ENCODE assay signal across 8 mouse cellular contexts in genomic region chr6:112273501-112274205, GRCm38 (mm10). TPM values are rescaled to one million over a fixed set of nuclear protein-coding genes. Genes with fewer than 3 reads are reported as not detected.
DNase-seq lines count a peak whose midpoint lies in the region; ATAC-seq and TF ChIP-seq lines count a peak whose summit lies in the region.

Gene Lmcd1 (plus strand): TSS chr6:112273758.

- peak within 1 kb of the TSS; percentile 68 for H3K4me2 ChIP-seq in hindbrain, embryonic 13.5 days
- peak within 1 kb of the TSS; percentile 56 for H3K4me2 ChIP-seq in lung, postnatal 0 days (replicated peaks; ENCODE audit: low read depth, low read length)

- DNase-seq in adrenal gland, adult 18-20 months (ENCODE audit: low spot score in 2 of 2), result peak; percentile 64 to 68
- peak; percentile 45 to 73 for DNase-seq in cerebellum, postnatal 4 days (ENCODE audit: low spot score in 2 of 2)
- DNase-seq in frontal cortex, postnatal 36 days (ENCODE audit: low spot score in 2 of 2), result peak; percentile 58 to 75
- DNase-seq in layer of hippocampus, postnatal 14 days (ENCODE audit: low spot score in 2 of 2), result peak; percentile 51 to 74
- DNase-seq in lung, postnatal 0 days (ENCODE audit: low spot score), result peak; percentile 96
- peak; percentile 30 for DNase-seq in retina, adult 2 months (ENCODE audit: low read depth, low spot score)
- DNase-seq in urinary bladder, postnatal 36 days (ENCODE audit: low spot score in 2 of 2), result peak; percentile 46 to 83

- H3K4me3 ChIP-seq in hindbrain, embryonic 13.5 days, result peak within 1 kb of the TSS; percentile 36
- H3K4me3 ChIP-seq in lung, postnatal 0 days (ENCODE audit: low read depth, low read length), result peak within 1 kb of the TSS; percentile 27

- H3K9ac ChIP-seq in hindbrain, embryonic 13.5 days, result peak within 1 kb of the TSS; percentile 67
- peak within 1 kb of the TSS; percentile 44; the same call in 1 of the 2 replicates for H3K9ac ChIP-seq in lung, postnatal 0 days (replicated peaks; ENCODE audit: low read depth)

- peaks cover 21% of the 10 kb centered on the region for H3K4me1 ChIP-seq in hindbrain, embryonic 13.5 days (replicated peaks)
- no peaks in the 10 kb centered on the region; the same call in 1 of the 2 replicates for H3K4me1 ChIP-seq in lung, postnatal 0 days (ENCODE audit: insufficient read depth, low read depth, low read length)

- H3K27me3 ChIP-seq in hindbrain, embryonic 13.5 days, result peaks cover 5% of the 10 kb centered on the region; the same call in 1 of the 2 replicates
- no peaks in the 10 kb centered on the region for H3K27me3 ChIP-seq in lung, postnatal 0 days (replicated peaks; ENCODE audit: insufficient read depth, low read length)

- no peaks in the 10 kb centered on the region for H3K9me3 ChIP-seq in hindbrain, embryonic 13.5 days
- no peaks in the 10 kb centered on the region for H3K9me3 ChIP-seq in lung, postnatal 0 days (ENCODE audit: low read length)

- ATAC-seq in hindbrain, embryonic 13.5 days (ENCODE audit: low FRiP score), result peak; percentile 89
- peak; percentile 98 for ATAC-seq in lung, postnatal 0 days

- TF ChIP-seq CTCF in lung, postnatal 0 days (IDR thresholded peaks at IDR 0.05), result peak; percentile 67

- TF ChIP-seq EP300 in lung, postnatal 0 days (IDR thresholded peaks at IDR 0.05), result peak; percentile 28; the same call in 1 of the 2 replicates

- WGBS in hindbrain, embryonic 13.5 days, result 2% methylated on average over 21 of the region's 21 CpGs
- 3% methylated on average over 21 of the region's 21 CpGs for WGBS in lung, postnatal 0 days

- peak within 1 kb of the TSS; percentile 83 for H3K27ac ChIP-seq in hindbrain, embryonic 13.5 days
- H3K27ac ChIP-seq in lung, postnatal 0 days (ENCODE audit: low read length), result peak within 1 kb of the TSS; percentile 71; the same call in 1 of the 2 replicates

- H3K36me3 ChIP-seq in hindbrain, embryonic 13.5 days, result no peaks in the 10 kb centered on the region
- H3K36me3 ChIP-seq in lung, postnatal 0 days (ENCODE audit: insufficient read depth, low read length), result no peaks in the 10 kb centered on the region

RNA-seq across cellular contexts. Expression of gene Lmcd1, which starts in this region (rescaled TPM):
- 1 to 10 TPM; 6.4 to 7.9 TPM for total RNA-seq in adrenal gland, adult 18-20 months (2021)
- 10.1 and 12.1 TPM in 2 replicates for polyA plus RNA-seq in hindbrain, embryonic 13.5 days (2015; fragmentation: Nextera tagmentation; extraction: Ambion mirVana)
- 1 to 10 TPM; 5.4 to 6.0 TPM for total RNA-seq in layer of hippocampus, postnatal 14 days (2021)
- 64.9 and 69.3 TPM in 2 replicates for polyA plus RNA-seq in lung, postnatal 0 days (2015; fragmentation: Nextera tagmentation; extraction: Ambion mirVana)

Comparison
In these comparisons a context has a peak if more than half of its experiments do, and no peak if none do; other contexts are left out.
1. Peak in every context shown above with its lines: DNase-seq, ATAC-seq, H3K4me3 ChIP-seq and H3K27ac ChIP-seq.
2. DNase-seq: peak in every context shown above with its lines; median percentile 96 in lung, postnatal 0 days; 66 in frontal cortex, postnatal 36 days; 66 in adrenal gland, adult 18-20 months; 64 in urinary bladder, postnatal 36 days; 62 in layer of hippocampus, postnatal 14 days; 59 in cerebellum, postnatal 4 days; 30 in retina, adult 2 months.